Mouse (Mus musculus) skeletal muscle tissue, adult 2 months (tissue): ENCODE results near the gene Mrps21.

Experiments
- DNase-seq: peaks from one replicate; pipeline ENCODE4 v3.0.0-alpha.2; 2012; ENCODE audit warnings: low read depth, low spot score

Mrps21 gene

DNA sequence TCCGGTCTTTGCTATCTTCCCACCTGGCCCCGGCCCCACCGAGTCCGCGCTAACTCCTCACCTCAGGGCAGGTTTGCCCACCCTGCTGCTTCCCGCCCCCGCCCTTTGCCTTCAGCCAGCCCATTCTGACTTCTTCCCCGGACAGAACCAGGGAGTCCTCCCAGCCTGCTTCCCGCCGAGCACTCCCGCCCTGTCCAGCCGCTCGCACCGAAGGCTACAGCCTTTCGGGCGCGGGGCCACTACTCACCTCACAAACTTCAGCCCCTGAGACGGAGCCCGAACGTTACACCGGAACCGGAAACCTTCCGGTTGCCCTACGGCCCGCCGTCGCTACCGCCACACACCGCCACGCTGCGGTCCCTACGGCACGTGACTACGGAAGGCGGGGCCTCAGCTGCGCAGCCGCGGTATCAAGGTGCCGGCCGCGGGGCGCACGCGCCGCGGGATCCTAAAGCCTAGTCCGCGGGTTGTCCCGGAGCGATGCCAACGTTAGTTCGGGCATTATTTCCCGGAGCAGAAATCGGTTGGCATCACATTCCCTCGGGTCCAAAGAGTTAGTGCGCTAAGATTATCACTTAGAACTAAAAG lies 15.7 kb downstream of the Mrps21 start, which contains the start of gene Prpf3:
Prpf3 (minus strand) TSS at position 384 of the 588 bp plus-strand sequence.
- DNase-seq: peak; percentile 92

DNA sequence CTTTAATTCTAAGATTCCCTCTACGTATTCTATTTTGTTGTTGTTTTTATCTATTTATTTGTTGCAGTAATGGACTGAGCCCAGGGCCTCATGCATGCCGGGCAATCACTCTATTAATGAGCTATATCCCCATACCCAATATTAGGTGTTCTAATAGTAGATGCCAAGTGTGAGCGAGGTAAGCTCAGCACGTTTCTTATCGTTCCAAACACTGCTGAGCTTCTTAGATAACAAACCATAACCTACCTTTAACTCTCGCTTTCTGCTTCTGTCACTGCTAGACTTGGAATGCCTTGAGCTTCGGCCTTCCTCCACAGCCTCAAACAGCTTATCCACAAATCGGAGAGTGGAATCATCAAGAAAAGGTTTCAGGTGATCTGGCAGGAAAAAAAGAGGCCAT lies 20.0 kb downstream of the Mrps21 start:
- DNase-seq: no peak

- no peak for DNase-seq
Measured at GRCm38 (mm10) chr3:95850611-95851010, 20.7 kb downstream of the Mrps21 start.

DNA sequence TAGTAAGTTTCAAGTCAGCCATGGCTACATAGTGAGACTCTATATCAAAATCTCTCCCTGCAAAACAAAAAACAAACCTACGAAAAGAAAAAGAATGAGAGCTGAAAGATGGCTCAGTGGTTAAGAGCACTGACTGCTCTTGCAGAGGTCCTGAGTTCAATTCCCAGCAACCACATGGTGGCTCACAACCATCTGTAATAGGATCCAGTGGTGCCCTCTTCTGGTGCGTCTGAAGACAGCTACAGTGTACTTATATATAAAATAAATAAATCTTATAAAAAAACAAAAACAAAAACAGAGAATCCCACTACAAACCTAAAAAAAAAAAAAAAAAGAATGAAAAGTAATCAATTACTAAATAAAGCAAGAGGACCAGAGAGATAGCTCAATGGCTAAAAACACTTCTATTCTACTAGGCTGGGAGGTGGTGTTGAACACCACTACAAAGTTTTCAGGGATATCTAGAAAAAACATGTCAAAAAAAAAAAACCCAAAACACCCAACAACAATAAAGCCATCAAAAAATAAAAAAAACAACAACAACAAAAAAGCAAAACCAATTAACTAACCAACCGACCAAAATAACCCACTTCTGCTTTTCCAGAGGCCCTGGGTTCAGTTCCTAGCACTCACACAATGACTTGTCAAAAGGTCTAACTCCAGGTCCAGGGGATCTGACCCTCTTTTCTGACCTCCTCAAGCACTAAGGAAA lies 28.7 kb downstream of the Mrps21 start:
- no peak for DNase-seq

GRCm38 (mm10) chr3:95839250-95839649 lies 32.1 kb downstream of the Mrps21 start:
- no peak for DNase-seq

DNA sequence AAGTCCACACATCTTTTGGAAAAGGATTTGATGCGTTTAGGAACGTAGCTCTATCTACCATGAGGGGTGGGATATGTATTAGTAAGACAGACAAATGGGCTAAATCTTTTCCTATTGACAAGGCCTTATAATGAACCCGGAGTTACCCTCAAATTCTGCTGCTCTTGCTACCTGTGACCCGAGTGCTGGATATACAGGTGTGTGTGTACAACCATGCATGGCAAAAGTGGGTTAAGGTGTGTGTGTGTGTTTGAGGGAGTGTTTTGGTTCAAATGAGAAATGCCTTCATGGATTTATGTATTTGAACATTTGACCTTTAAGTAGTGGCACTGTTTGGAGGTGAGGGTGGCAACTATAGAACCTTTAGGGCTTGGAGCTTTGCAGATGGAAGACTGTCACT lies 42.3 kb downstream of the Mrps21 start:
- DNase-seq: no peak

GRCm38 (mm10) chr3:95826275-95826674 lies 45.0 kb downstream of the Mrps21 start:
- DNase-seq: no peak

GRCm38 (mm10) chr3:95820046-95821010 lies 51.0 kb downstream of the Mrps21 start:
- no peak for DNase-seq

DNA sequence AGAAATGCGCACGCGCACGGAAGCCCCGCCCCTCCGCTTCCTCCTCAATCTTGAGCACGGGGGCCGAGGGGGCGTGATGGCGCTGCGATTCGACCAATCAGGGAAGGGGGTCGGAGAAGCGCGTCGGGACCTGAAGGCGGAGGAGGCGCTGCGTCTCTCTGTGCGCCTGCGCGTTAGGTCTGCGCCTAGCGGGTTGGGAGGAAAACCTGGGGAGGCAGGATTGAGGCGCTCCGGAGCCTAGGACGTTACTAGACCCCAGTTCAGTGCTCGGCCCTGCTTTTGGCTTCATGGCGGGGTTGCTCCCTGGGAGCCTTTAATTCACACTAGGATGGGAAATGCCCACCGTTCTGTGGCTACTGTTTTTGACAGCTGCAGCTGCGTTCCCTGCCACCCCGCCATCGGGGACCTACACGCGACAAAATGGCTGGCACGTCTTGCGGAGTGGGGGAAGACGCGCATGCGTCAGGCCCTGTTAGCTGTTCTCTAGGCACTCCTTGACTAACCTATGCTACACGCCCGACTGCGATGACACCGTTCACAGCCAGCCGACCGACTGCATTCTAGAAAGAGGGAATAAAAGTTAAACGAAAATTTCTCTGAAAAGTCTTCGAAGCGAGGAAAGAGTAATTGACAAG lies 51.9 kb downstream of the Mrps21 start:
- peak; percentile 100 for DNase-seq

- peak; percentile 69 for DNase-seq
Measured at GRCm38 (mm10) chr3:95818571-95819288, 52.6 kb downstream of the Mrps21 start, which contains the start of gene Rprd2. Gene Rprd2, minus strand, starts transcription at chr3:95818863.

GRCm38 (mm10) chr3:95818026-95818511 lies 53.2 kb downstream of the Mrps21 start:
- peak; percentile 39 for DNase-seq

GRCm38 (mm10) chr3:95816681-95817080 lies 54.6 kb downstream of the Mrps21 start:
- no peak for DNase-seq
